Mouse (Mus musculus): ENCODE data around the gene Ccl27a. TPM values are rescaled to one million over a fixed set of nuclear protein-coding genes. Genes with fewer than 3 reads are reported as not detected.
"Not testable (repeated sequence)": the region's sequence is repeated elsewhere in the genome, so short reads cannot be mapped to it uniquely, and the experiment has no call there.

The Ccl27a gene
- polyA plus RNA-seq (2014; fragmentation: Nextera tagmentation; extraction: Ambion mirVana): 241 and 335 TPM in 2 replicates

- ATAC-seq (ENCODE audit: low FRiP score, low TSS enrichment); H3K9me3 ChIP-seq (ENCODE audit: control insufficient read depth, low read length); H3K27me3 ChIP-seq (ENCODE audit: control insufficient read depth, insufficient read depth, low read length); H3K36me3 ChIP-seq (ENCODE audit: control insufficient read depth, insufficient read depth, low read length); H3K4me1 ChIP-seq (ENCODE audit: control insufficient read depth, insufficient read depth, low read length): not testable (repeated sequence)
- Histone ChIP-seq H3K4me2 (ENCODE audit: low read length) (peak within 1 kb of the TSS; percentile 54), H3K27ac (replicated peaks; ENCODE audit: low read depth, low read length) (peak within 1 kb of the TSS; percentile 60; the same call in 1 of the 2 replicates), H3K4me3 (replicated peaks; ENCODE audit: low read depth, low read length) (peak within 1 kb of the TSS; percentile 39), H3K9ac (replicated peaks; ENCODE audit: low read length) (peak within 1 kb of the TSS; percentile 26; the same call in 1 of the 2 replicates)
- DNase-seq: peak; percentile 94
- under 1% methylated on average over 12 of the region's 14 CpGs for WGBS
Observed at GRCm38 (mm10) chr4:41774002-41774401, at the start of gene Ccl27a. Gene Ccl27a (minus strand): TSS chr4:41774247.

GRCm38 (mm10) chr4:41783197-41783596 is 9.2 kb upstream of the Ccl27a start:
- H3K4me3 ChIP-seq (replicated peaks; ENCODE audit: low read depth, low read length); ATAC-seq (ENCODE audit: low FRiP score, low TSS enrichment): not testable (repeated sequence)
- 19% methylated on average over 3 of the region's 3 CpGs for WGBS

GRCm38 (mm10) chr4:41782711-41783110 is 8.7 kb upstream of the Ccl27a start:
- WGBS: 17% methylated on average over 4 of the region's 4 CpGs
- not testable (repeated sequence) for H3K9ac ChIP-seq (replicated peaks; ENCODE audit: low read length); H3K4me1 ChIP-seq (ENCODE audit: control insufficient read depth, insufficient read depth, low read length); H3K9me3 ChIP-seq (ENCODE audit: control insufficient read depth, low read length); H3K36me3 ChIP-seq (ENCODE audit: control insufficient read depth, insufficient read depth, low read length); H3K4me2 ChIP-seq (ENCODE audit: low read length); H3K4me3 ChIP-seq (replicated peaks; ENCODE audit: low read depth, low read length); H3K27me3 ChIP-seq (ENCODE audit: control insufficient read depth, insufficient read depth, low read length); H3K27ac ChIP-seq (replicated peaks; ENCODE audit: low read depth, low read length); DNase-seq; ATAC-seq (ENCODE audit: low FRiP score, low TSS enrichment)

More at GRCm38 (mm10) chr4:41783197-41783596, 9.2 kb upstream of the Ccl27a start:
- H3K27ac ChIP-seq (replicated peaks; ENCODE audit: low read depth, low read length); H3K9ac ChIP-seq (replicated peaks; ENCODE audit: low read length); H3K36me3 ChIP-seq (ENCODE audit: control insufficient read depth, insufficient read depth, low read length); DNase-seq; H3K27me3 ChIP-seq (ENCODE audit: control insufficient read depth, insufficient read depth, low read length); H3K4me1 ChIP-seq (ENCODE audit: control insufficient read depth, insufficient read depth, low read length); H3K4me2 ChIP-seq (ENCODE audit: low read length); H3K9me3 ChIP-seq (ENCODE audit: control insufficient read depth, low read length): not testable (repeated sequence)

GRCm38 (mm10) chr4:41781748-41782485 is 7.9 kb upstream of the Ccl27a start:
- WGBS: 18% methylated on average over 16 of the region's 21 CpGs

GRCm38 (mm10) chr4:41781271-41781670 is 7.2 kb upstream of the Ccl27a start:
- DNase-seq; H3K9ac ChIP-seq (replicated peaks; ENCODE audit: low read length); H3K4me2 ChIP-seq (ENCODE audit: low read length); H3K4me1 ChIP-seq (ENCODE audit: control insufficient read depth, insufficient read depth, low read length); H3K4me3 ChIP-seq (replicated peaks; ENCODE audit: low read depth, low read length); H3K9me3 ChIP-seq (ENCODE audit: control insufficient read depth, low read length); ATAC-seq (ENCODE audit: low FRiP score, low TSS enrichment); H3K27me3 ChIP-seq (ENCODE audit: control insufficient read depth, insufficient read depth, low read length); H3K27ac ChIP-seq (replicated peaks; ENCODE audit: low read depth, low read length); H3K36me3 ChIP-seq (ENCODE audit: control insufficient read depth, insufficient read depth, low read length): not testable (repeated sequence)
- WGBS: 23% methylated on average over 8 of the region's 9 CpGs

More at GRCm38 (mm10) chr4:41781748-41782485, 7.9 kb upstream of the Ccl27a start:
- not testable (repeated sequence) for H3K27ac ChIP-seq (replicated peaks; ENCODE audit: low read depth, low read length); H3K9ac ChIP-seq (replicated peaks; ENCODE audit: low read length); H3K36me3 ChIP-seq (ENCODE audit: control insufficient read depth, insufficient read depth, low read length); H3K4me1 ChIP-seq (ENCODE audit: control insufficient read depth, insufficient read depth, low read length); H3K9me3 ChIP-seq (ENCODE audit: control insufficient read depth, low read length); H3K4me2 ChIP-seq (ENCODE audit: low read length); H3K27me3 ChIP-seq (ENCODE audit: control insufficient read depth, insufficient read depth, low read length); DNase-seq; H3K4me3 ChIP-seq (replicated peaks; ENCODE audit: low read depth, low read length); ATAC-seq (ENCODE audit: low FRiP score, low TSS enrichment)

- H3K36me3 ChIP-seq (ENCODE audit: control insufficient read depth, insufficient read depth, low read length); ATAC-seq (ENCODE audit: low FRiP score, low TSS enrichment); H3K27me3 ChIP-seq (ENCODE audit: control insufficient read depth, insufficient read depth, low read length); H3K4me1 ChIP-seq (ENCODE audit: control insufficient read depth, insufficient read depth, low read length); DNase-seq; H3K27ac ChIP-seq (replicated peaks; ENCODE audit: low read depth, low read length); H3K9me3 ChIP-seq (ENCODE audit: control insufficient read depth, low read length); H3K9ac ChIP-seq (replicated peaks; ENCODE audit: low read length); H3K4me3 ChIP-seq (replicated peaks; ENCODE audit: low read depth, low read length); H3K4me2 ChIP-seq (ENCODE audit: low read length): not testable (repeated sequence)
- WGBS: 91% methylated on average over 1 of the region's 1 CpGs
Observed at GRCm38 (mm10) chr4:41775840-41776239, 1.8 kb upstream of the Ccl27a start.

- H3K9me3 ChIP-seq (ENCODE audit: control insufficient read depth, low read length); H3K27me3 ChIP-seq (ENCODE audit: control insufficient read depth, insufficient read depth, low read length); DNase-seq; H3K4me1 ChIP-seq (ENCODE audit: control insufficient read depth, insufficient read depth, low read length); H3K36me3 ChIP-seq (ENCODE audit: control insufficient read depth, insufficient read depth, low read length); ATAC-seq (ENCODE audit: low FRiP score, low TSS enrichment): not testable (repeated sequence)
- H3K4me3 ChIP-seq (replicated peaks; ENCODE audit: low read depth, low read length): peak overlapping the region; percentile 39
- H3K9ac ChIP-seq (replicated peaks; ENCODE audit: low read length): 0 out of 2 replicates have a peak overlapping the region, but pooled peaks have one; percentile 26
- WGBS: 37% methylated on average over 3 of the region's 3 CpGs
- H3K27ac ChIP-seq (replicated peaks; ENCODE audit: low read depth, low read length): peak overlapping the region; percentile 60; the same call in 1 of the 2 replicates
- peak overlapping the region; percentile 54 for H3K4me2 ChIP-seq (ENCODE audit: low read length)
Observed at GRCm38 (mm10) chr4:41774506-41774905, 459 bp upstream of the Ccl27a start.

- not testable (repeated sequence) for H3K9ac ChIP-seq (replicated peaks; ENCODE audit: low read length); H3K36me3 ChIP-seq (ENCODE audit: control insufficient read depth, insufficient read depth, low read length); H3K4me1 ChIP-seq (ENCODE audit: control insufficient read depth, insufficient read depth, low read length); H3K9me3 ChIP-seq (ENCODE audit: control insufficient read depth, low read length); ATAC-seq (ENCODE audit: low FRiP score, low TSS enrichment); H3K27me3 ChIP-seq (ENCODE audit: control insufficient read depth, insufficient read depth, low read length); H3K27ac ChIP-seq (replicated peaks; ENCODE audit: low read depth, low read length)
- H3K4me3 ChIP-seq (replicated peaks; ENCODE audit: low read depth, low read length): peak overlapping the region; percentile 39
- DNase-seq: peak; percentile 60
- under 1% methylated on average over 16 of the region's 25 CpGs for WGBS
- H3K4me2 ChIP-seq (ENCODE audit: low read length): peak overlapping the region; percentile 41
Observed at GRCm38 (mm10) chr4:41773502-41773901, 545 bp downstream of the Ccl27a start.

GRCm38 (mm10) chr4:41772946-41773345 is 1.1 kb downstream of the Ccl27a start:
- H3K27me3 ChIP-seq (ENCODE audit: control insufficient read depth, insufficient read depth, low read length); H3K4me1 ChIP-seq (ENCODE audit: control insufficient read depth, insufficient read depth, low read length); H3K27ac ChIP-seq (replicated peaks; ENCODE audit: low read depth, low read length); H3K36me3 ChIP-seq (ENCODE audit: control insufficient read depth, insufficient read depth, low read length); H3K9ac ChIP-seq (replicated peaks; ENCODE audit: low read length); H3K9me3 ChIP-seq (ENCODE audit: control insufficient read depth, low read length); DNase-seq; ATAC-seq (ENCODE audit: low FRiP score, low TSS enrichment): not testable (repeated sequence)
- H3K4me3 ChIP-seq (replicated peaks; ENCODE audit: low read depth, low read length): peak overlapping the region; percentile 27
- H3K4me2 ChIP-seq (ENCODE audit: low read length): peak overlapping the region; percentile 50
- WGBS: 2% methylated on average over 8 of the region's 16 CpGs

All from midbrain, embryonic 14.5 days (tissue).